Mouse (Mus musculus) gastrocnemius, adult 8-10 months (tissue): Measurements from ENCODE around the gene March10. TPM values are rescaled to one million over a fixed set of nuclear protein-coding genes. Genes with fewer than 3 reads are reported as not detected.
A peak's percentile ranks its signal among the peaks of the same experiment; 100 is the strongest.

Experiments
- DNase-seq, 2 experiments: peaks; one replicate each; pipeline ENCODE4 v3.0.0; 2022; ENCODE audit warnings: low spot score in 2 of 2
- total RNA-seq, 4 experiments: library from RNA; stranded (reverse); gene quantifications; 2 replicates each; pipeline ENCODE4 v1.2.4; 2022

Gene March10
- total RNA-seq, 4 experiments from 2014 or later = not detected

DNA sequence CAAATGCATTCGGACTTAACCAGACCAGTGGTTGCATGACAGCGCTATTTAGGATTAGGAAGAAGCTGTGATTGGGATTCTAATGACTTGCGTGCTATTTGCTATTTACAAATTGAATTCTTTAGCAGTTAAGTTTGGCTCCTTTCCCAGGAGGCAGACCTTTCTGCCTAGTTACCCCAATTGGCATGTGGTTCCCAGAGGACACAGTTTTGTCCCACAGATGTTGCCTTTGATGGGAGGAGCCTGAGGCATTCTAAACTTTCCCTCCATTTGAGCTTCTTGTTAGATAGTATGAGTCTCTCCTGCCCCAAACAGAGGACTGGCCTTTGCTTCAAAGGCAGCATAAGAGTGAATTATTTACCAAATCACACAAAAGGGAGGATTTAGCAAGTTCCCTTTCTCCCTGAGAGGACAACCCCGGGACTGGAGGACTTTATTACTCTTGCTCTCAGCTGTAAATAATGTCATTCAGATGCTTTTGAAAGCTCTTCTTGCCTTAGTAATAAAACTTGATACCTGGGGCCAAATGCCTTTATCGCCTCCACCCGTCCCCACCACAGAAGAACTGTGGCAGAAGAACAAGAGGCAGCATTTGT, 48.6 kb downstream of the March10 start:
- DNase-seq = no peak

DNA sequence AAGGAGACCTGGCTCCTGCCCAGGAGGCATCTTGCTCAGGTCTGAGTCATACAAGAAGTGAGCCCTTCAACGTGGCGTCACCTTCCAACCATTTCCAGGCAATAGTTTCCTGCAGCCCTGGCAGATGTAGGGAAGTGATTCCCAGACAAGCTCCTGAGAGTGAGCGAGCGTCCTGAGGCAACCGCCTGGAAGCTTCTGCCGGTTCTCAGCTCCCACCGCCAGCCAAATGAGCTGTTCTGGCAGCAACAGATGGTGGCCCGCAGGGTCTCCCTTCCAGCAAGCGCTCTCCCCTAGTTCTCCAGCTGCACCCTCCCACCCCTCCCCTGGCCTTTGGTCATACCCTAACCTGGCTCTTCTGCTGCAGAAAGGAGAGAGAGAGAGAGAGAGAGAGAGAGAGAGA, 54.2 kb downstream of the March10 start:
- no peak for DNase-seq

DNA sequence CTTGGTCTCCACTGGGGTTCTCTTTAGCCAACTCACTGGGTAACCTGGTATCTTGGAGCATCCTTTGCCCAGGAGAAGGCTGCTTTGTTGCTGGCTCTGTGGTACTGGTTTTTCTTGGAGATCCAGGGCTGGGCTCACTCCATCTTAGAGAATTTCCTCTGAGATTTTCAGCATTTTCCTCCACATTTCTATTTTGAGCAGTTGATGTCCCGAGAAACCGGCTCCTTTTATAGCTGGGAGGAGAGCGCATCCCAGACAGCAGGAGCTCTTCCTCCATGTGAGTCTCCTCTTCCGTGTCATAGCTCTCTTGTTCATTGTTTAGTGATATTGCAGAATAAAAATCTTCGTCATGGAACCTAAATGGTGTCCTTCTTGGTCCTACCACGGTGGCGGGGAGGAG, 66.2 kb downstream of the March10 start:
- no peak for DNase-seq

DNA sequence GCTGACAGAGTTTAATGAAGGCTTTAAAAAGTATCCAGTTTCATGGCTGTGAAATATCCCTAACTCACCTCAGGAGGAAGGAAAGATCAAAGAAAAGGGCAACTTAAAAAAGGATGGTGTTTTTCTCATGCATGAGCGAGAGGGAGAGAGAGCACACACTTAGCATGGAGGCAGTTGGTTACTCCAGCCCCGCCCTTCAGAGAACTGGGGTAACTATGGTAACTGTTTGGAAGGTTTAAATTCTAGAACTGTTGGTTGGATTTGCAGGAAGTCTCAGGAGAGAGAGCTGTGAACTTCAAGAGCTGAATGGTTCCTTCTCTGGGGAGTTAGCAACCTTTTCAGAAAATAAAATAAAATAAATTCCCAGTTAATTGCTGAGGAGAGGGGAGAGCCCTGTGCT, 67.9 kb downstream of the March10 start:
- no peak for DNase-seq

DNA sequence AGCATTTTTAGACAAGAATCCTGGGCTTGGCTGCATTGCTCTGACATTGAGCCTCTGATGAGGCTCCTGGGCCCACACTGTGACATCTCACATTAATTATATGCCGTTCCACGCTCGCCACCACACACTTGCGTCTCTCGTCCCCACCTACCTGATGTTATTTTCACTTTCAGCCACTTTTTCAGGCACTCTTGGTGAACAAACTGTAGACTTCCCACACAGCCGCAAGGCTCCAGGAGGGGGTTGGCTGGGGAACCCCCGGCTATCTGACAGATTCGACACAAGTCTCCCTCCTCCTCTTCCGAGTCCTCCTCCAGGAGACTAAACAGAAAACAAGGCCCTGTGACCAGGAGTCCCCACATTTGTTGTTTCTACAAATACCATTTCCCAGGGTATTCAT, 71.3 kb downstream of the March10 start:
- no peak for DNase-seq

DNA sequence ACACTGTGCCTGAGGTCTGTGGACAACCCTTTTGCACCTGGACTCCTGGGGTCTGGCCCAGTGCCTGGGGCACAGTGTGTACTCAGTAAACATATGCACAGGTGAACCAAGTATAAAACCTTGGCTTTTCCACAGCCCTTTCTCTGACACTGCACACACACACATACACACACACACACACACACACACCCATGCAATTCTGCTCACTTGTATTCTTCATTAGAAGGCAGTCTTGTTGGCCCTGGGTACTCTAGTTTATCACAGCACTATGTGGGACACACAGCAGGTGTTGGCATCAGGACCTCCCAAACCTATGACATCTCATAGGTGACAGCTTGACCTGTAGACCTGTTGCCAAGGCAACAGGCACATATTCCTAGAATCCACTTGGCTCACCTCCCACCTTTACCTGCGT, 80.7 kb downstream of the March10 start:
- DNase-seq = no peak

DNA sequence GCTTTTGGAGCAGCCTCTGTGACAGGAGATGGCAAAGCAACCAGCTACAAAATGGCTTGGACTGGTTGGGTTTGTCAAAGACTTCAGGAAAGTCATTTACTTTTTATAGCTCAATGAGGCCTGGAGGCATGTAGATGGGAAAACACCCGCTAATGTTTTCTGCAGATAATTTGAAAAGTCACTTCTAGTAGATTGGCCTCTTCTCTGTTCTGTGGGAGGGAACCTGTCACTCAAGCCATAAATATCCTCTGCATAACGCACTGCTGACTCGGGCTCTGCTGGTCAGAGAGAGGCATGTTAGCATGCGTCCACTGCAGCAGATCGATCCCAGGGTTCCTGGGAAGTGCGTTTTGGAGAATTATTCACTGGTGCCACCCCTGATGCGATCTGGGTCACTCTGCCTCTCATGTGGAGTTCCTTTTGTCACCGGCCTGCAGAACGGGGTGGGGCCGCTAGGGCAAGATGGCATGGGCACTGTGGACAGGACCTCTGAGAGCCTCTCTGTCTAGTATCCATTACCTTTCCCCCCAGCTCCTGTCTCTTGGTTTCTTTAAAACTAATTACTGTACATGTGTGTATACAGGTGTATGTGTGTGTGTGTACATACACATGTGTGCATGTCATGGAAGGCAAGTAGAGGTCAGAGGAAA, 81.9 kb downstream of the March10 start:
- no peak for DNase-seq

DNA sequence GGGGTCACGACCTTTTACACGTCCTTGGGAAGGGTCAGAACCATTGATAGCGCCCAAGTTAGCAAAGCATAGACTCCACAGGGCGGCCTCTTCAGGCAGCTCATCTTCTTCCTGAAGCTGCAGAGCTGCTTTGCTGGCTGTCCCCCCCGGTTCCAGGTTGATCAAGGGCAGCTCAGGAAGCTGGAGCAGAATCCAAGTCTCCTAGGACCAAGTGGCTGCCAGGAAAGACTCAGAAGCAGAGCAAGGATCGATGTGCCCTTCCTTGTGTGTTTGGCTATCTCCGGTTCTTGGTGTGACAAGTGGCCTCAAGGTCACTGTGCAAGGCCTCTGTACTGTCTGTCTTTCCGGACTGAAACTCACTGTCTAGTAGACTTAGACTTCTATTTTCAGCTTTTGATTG, 82.7 kb downstream of the March10 start:
- no peak for DNase-seq

DNA sequence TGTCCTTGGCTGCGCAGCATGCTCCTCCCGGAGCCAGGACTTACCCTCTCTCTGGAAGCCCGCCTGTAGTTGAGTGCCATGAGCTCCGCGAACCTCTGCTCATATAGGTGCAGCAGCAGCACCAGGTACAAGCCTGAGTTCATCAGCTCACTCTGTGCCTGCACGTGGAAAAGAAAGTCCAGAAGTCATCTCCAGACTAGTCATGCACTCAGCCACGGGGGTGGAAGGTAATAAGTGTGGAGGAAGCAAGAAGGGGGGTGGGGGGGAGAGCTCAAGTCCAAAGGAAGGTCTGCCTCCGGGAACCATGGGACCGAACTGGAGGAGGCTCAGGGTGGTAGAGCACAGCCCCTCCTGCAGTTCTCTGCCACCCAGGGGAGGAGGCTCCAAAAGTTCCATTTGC, 84.7 kb downstream of the March10 start:
- no peak for DNase-seq

DNA sequence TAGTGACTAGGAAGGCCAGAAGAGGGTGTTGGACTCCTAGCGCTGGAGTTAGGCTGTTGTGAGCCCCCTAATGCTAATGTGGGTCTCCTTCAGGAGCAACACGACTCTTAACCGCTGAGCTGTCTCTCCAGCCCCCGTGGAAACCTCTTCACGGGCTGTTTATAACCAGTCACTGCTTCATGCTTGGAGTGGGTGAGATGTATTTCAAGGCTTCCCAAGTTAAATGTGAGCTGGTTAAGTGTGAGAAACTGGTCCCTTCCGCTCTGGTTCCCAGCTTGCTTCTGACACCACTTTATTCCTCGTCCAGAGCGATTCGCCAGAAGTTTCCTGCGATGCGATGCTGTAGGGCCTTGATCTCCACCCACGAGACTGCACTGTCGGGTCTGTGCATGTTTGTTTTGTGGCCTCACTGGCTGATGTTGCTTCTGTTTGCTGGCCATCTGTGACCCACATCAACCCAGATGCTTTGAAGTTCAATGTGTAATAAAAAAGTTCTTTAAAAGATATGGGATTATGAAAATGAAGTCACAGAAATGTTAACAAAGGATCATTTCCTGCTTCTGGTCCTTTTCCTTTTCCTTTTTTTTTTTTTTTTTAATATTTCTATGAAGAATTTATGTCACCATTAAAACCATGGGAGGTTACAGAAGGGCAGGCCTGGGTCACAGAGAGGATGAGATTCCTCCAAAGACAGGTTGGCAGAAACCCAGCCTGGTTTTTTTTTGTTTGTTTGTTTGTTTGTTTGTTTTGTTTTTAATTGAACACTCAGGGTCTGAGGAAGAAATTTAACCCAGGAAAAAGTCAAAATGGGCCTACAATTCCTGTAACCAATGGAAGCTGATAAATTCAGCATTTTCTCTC, 86.8 kb downstream of the March10 start:
- no peak for DNase-seq

DNA sequence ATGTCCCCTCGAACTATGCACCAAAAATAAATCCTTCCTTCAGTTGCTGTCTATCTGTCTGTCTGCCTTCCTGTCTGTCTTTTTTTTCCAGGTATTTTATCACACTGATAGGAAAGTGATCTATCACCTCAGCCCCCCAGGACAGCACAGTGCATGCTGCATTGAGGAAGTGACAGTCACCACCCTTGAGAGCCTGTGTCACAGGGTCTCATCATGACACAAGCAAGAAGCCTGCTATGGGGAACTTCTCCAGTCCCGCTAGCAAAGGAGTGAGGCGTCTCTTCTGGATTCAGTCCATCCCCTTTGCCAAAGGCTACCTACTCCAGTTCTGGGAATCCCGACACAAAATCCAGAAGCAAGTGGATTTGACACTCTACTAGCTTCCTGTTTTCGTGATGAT, 87.7 kb downstream of the March10 start:
- DNase-seq = no peak

DNA sequence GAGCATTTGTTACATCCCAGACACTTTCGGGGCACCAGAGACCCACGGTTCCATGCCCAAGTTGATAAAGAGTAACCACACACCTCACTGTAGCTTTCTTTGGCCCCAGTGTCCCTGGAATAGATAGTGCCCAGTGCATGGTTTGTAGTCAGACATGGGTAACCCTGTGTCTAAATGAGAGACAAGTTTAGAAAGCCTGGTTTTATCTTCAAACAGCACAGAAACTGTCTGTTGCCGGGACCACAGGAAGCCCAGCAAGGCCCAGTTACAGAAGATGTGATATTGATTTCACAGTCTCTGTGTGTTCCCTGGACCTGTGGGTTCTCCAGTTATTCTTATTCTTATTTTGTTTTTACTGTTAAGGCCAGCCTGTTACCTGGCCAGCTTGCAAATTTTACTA, 89.4 kb downstream of the March10 start:
- DNase-seq = no peak

DNA sequence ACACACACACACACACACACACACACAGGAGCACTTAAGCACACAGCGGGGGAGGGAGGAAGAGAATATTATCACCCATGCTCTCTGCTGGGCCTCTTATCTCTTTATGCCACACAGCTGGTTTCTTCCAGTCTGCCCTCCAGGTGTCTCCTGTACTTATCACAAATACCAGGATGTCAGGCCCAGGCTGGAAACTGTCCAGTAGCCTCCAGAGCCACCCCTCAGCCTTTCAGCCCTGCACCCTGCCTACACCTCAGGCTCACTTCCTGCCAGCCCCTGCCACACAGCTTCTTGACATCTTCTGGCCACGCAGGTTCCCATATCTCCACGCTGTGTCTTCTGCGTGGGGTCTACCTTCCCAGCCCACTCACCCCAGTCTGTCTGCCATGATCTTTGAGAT, 90.5 kb downstream of the March10 start:
- no peak for DNase-seq

DNA sequence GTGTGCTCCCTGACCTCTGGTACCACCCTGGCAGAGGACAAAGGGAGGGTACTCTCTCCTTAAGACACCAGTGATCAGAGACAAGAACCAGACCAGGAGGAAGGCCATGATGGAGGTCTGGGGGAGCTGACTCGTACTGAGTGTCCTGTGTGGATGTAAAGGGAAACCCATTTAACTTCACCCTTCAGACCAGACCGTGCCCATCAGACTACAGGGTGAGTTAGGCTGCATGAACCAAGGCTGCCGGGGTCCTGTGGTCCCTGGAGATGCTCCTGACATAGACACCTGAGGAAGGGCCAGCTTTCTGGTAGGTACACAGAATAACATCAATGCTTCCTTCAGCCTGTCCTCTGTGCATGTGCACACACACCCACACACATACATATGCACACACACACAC, 90.9 kb downstream of the March10 start:
- no peak for DNase-seq

DNA sequence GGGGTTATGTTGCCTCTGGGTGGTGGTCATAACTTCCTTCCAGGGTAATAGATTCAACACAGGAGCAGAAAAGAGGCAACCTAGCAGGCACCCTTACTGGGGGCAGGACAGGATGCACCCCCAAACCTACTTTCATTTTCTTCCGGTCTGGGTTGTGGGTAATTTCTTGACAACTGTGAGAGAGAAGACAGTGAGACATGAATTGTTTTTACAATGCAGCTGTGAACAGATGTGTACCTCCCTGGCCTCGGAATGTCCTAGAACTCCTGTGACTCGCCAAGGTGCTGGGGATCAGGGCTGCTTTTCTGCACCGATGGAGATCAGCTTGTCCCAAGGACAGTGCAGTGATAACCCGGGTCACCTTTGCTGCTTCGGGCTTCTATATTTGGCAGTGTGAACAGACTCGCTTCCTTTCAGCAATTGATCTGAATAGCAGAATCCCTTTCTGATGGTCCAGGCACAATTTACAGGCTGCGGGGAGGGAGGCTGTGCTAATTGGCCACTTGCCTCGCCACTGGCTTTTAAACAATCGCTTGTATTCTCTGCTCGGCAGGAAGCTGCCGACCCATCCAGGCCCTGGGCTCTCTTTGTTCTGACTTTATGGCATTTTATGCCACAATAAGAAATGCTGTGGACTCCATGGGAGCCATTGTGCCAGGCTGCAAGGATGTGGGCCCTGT, 92.0 kb downstream of the March10 start:
- DNase-seq = no peak

DNA sequence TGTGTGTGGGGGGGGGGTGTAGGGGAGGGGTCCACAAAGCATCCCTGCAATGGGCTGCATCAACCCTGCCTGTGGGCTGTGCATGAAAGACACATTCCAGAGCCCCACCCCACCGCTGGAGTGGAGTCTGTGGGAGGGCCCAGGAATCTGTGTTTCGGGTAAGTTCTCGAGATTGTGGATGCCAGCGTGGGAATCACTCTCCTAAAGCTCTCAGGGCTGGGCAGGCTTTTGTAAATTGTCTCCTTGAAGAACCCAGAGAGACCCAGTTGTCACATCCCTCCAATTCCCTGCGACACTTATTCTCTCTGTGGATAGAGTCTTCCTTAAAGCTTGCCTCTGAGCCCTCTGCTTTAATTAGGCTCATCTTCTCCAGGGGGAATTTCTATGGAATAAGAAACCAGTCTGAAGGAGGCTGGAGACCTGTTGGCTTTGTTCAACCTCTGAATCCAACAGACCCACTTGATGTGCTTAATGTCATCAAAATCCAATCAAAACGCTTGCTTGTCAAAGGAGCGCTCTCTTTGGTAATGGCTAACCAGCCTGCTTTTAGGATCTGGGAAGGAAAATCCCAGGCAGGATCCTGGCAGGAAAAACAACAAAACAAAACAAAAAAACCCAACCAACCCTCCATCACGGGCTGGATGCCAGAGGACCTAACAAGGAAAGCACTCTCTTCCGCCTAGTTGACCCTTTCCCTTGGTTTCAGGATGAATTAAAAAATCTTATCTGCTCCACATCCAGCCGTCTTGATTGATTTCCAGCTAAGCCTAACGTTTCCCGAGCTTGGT, 92.7 kb downstream of the March10 start:
- DNase-seq = no peak

DNA sequence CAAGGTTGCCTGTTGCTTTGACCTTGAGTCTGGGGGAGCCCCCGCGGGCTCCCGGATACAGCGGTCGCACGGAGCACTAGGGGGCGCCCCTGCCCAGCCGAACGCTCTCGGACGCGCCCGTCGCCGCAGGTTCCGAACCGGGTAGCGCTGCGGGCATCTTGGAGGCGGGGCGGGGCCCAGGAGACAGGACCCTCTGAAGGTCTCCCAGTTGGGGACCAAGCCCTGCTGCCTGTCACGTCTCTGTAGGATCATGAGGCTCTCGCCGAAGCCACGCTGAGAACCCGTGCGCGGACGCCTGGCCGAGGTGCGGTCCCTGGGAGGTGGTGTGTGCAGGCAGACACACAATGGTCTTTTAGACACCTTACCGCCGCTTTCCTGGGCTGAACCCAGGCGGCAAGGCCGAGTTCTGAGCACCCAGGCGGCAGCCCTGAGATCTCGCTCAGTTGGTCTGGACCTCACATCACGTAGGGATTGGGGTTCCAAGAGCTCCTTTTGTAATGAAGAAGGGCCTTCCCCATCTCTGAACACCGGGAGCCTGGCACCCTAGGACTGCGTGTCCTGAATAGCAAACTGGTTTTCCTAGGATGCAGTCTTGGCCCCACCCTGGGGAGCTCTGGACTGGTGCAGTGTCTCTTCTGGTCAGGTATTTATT, 93.5 kb downstream of the March10 start:
- DNase-seq = peak; percentile 62 to 71

DNA sequence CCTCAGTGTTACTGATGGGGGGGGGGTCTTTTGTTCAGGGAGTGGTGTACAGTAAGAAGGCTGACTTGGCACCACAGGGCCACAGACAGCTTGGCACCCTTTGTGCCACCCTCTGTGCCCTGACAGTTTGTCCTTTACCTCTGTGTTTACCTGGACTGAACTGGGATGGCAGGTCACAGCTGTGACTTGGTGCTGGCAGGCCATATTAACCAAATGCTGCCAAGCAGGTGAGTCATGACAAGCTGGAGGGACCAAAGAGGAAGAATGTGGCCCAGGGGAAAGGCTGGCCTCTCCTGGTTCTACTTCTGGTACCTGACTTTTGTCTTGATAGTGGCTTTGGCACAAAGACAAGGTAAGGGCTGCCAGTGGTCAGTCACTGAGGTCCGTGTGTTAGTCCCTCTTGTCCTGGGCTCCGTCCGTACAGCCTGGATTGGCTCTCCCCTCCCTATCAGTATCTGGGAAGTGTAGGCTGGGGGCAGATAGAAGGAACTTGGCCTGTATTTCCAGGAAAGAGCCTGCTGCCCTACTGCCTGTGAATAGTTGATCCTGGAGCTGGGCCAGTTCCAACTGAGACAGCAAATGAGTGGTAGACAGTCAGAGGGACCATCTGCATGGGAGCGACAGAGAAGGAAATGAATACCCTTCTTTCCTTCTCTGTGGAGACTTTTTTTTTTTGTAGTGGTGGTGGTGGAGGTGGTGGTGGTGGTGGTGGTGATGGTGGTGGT, 94.3 kb downstream of the March10 start:
- no peak for DNase-seq

DNA sequence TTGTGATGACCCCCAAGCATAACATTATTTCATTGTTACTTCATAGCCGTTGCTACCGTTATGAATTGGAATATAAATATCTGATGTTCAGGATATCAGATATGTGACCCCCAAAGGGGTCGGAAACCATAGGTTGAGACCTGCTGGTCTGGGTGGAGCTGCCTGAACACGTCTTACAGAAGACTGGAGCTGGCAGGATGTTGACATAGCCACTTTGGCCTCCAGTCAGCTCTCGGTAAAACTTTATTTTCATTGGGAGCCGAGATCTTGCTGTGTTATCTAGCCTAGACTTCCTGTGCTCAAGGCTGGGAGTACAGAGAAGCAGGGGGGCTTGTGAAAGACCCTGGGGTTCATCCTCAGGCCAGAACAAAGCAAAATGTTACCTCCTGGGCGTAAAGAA, 100.2 kb downstream of the March10 start:
- no peak for DNase-seq

DNA sequence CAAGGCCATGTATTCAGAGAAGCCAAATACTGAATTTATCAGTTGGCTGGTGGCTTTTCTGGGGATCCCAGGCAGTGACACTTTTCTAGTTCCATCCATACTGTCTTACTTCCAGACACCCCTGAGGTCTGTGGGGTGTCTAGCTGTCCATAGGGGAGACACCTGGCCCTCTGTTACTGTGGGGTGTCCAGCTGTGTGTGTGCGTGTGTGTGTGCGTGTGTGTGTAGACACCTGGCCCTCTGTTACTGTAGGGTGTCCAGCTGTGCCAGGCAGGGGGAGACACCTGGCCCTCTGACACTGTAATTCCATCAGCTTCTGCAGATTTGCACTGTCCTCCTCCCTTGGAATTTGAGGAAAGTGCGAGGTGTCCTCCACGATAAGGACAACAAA, 102.6 kb downstream of the March10 start:
- no peak for DNase-seq
